Mouse (Mus musculus) kidney, postnatal 0 days (tissue): ENCODE data around the gene Ugt1a5. TPM values are rescaled to one million over a fixed set of nuclear protein-coding genes. Genes with fewer than 3 reads are reported as not detected.

ENCODE experiments used
- ATAC-seq: fragments of 200-750 bp; cut with Nextera tagmentation; replicated peaks from 2 replicates; pipeline ENCODE4 v1.8.0; 2017; ENCODE audit warnings: low read depth, moderate number of reproducible peaks, moderate TSS enrichment, moderate library complexity; ENCODE audit not compliant: low FRiP score
- DNase-seq: peaks from one replicate; pipeline ENCODE4 v3.0.0-alpha.2; 2016; ENCODE audit warnings: low spot score
- H3K27ac ChIP-seq: fragments of 300-500 bp; sonication (generic); 2 replicates; pipeline ENCODE4 v1.5.1; 2014; ENCODE audit warnings: mild to moderate bottlenecking
- H3K27me3 ChIP-seq: fragments of 300-500 bp; sonication (generic); 2 replicates; pipeline ENCODE4 v1.6.1; 2014; ENCODE audit warnings: low read length, mixed read lengths; ENCODE audit not compliant: insufficient read depth
- H3K36me3 ChIP-seq: fragments of 300-500 bp; sonication (generic); 2 replicates; pipeline ENCODE4 v1.6.1; 2014; ENCODE audit warnings: low read length, mixed read lengths; ENCODE audit not compliant: insufficient read depth
- H3K4me1 ChIP-seq: fragments of 300-500 bp; sonication (generic); replicated peaks from 2 replicates; pipeline ENCODE4 v1.6.1; 2014; ENCODE audit warnings: antibody characterized with exemption, low read length, mixed read lengths; ENCODE audit not compliant: insufficient read depth
- H3K4me2 ChIP-seq: fragments of 300-500 bp; sonication (generic); 2 replicates; pipeline ENCODE4 v1.6.1; 2014; ENCODE audit warnings: mild to moderate bottlenecking, low read length, moderate library complexity, mixed read lengths
- H3K4me3 ChIP-seq: fragments of 300-500 bp; sonication (generic); replicated peaks from 2 replicates; pipeline ENCODE4 v1.5.1; 2014; ENCODE audit warnings: low read depth, low read length
- H3K9ac ChIP-seq: fragments of 300-500 bp; sonication (generic); 2 replicates; pipeline ENCODE4 v1.6.1; 2014; ENCODE audit warnings: low read depth, low read length
- H3K9me3 ChIP-seq: fragments of 300-500 bp; sonication (generic); replicated peaks from 2 replicates; pipeline ENCODE4 v1.6.1; 2016; ENCODE audit warnings: low read length, inconsistent platforms, mixed read lengths
- CTCF ChIP-seq: IDR thresholded peaks from 2 replicates; pipeline ENCODE4 v1.5.1; 2016; ENCODE audit warnings: antibody characterized with exemption, low read depth, mild to moderate bottlenecking, moderate library complexity
- WGBS: fragments of 180-500 bp; shearing (Covaris S2); extraction: QIAGEN DNeasy Blood & Tissue Kit; methylation state at CpG from one replicate; pipeline ENCODE4 v1.1.7; 2014; 5-methylcytosine and 5-hydroxymethylcytosine counted together
- polyA plus RNA-seq: library from polyadenylated mRNA; unstranded; fragments of >200 nt; fragmentation: Nextera tagmentation; extraction: Ambion mirVana; gene quantifications from 2 replicates; pipeline ENCODE4 v1.2.1, GENCODE M21; 2015

Ugt1a5 gene
- polyA plus RNA-seq, 1 experiment from 2014 or later = not detected

DNA sequence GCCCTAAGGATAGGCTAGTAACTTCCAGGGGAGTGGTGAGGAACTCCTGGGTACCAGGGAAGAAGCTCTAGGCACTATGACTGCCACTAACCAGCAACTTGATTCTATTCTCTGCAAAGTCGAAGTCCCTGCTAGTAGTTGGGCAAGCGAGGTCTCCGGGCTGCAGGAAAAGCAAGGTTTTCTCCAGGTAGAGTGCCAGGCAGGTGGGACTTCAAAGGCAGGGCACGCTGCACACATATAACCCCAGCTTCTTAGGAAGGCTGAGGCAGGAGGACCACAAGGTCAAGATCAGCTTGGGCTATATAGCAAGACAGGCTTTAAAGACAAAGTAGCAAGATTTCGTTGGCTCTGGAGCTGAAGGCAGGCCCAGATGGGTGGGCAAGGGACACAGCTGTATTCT is 98.0 kb downstream of the Ugt1a5 start:
- no peak overlapping the region for H3K4me3 ChIP-seq
- no peaks in the 10 kb centered on the region for H3K27me3 ChIP-seq
- H3K9ac ChIP-seq = no peak overlapping the region
- H3K4me1 ChIP-seq = peaks cover 14% of the 10 kb centered on the region
- no peak for DNase-seq
- H3K27ac ChIP-seq = no peak overlapping the region
- no peak overlapping the region for H3K4me2 ChIP-seq
- ATAC-seq = no peak
- 92% methylated on average over 5 of the region's 5 CpGs for WGBS
- no peaks in the 10 kb centered on the region for H3K9me3 ChIP-seq
- peaks cover 89% of the 10 kb centered on the region for H3K36me3 ChIP-seq
- no peak for TF ChIP-seq CTCF

DNA sequence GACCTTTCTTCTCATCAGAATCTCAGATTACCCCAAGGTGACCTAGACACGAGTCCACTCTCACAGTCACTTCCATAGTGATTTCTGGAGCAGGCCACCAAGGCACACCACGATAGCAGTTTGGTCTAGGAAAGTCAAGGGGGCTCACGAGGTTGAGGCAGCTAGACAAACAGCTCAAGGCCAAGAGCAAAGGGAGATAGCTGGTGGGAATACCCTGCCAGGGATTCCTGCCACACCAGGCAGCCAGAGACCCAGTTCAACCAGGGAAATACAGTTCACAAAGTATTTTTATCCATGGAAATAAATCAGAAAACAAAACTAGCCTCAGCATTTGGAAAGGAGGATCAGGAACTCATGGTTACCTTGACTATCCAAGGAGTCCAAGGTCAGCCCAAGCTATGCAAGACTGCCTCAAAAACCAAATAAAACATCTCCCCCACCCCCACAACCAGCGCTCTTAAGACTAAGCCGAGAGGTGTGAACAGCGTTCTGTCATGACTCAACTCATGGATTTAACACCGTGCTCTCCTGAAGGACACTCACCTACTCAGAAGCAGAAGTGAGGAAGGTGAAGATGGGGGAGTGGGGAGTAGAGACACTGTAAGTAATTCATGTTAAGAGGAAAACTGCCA is 98.5 kb downstream of the Ugt1a5 start:
- 82% methylated on average over 7 of the region's 7 CpGs for WGBS
- no peak for TF ChIP-seq CTCF
- H3K9me3 ChIP-seq = no peaks in the 10 kb centered on the region
- H3K27ac ChIP-seq = no peak overlapping the region
- peaks cover 12% of the 10 kb centered on the region for H3K4me1 ChIP-seq
- DNase-seq (no peak), ATAC-seq (no peak)
- no peak overlapping the region for H3K4me2 ChIP-seq
- no peak overlapping the region for H3K4me3 ChIP-seq
- H3K36me3 ChIP-seq = peaks cover 95% of the 10 kb centered on the region
- H3K27me3 ChIP-seq = no peaks in the 10 kb centered on the region
- no peak overlapping the region for H3K9ac ChIP-seq

DNA sequence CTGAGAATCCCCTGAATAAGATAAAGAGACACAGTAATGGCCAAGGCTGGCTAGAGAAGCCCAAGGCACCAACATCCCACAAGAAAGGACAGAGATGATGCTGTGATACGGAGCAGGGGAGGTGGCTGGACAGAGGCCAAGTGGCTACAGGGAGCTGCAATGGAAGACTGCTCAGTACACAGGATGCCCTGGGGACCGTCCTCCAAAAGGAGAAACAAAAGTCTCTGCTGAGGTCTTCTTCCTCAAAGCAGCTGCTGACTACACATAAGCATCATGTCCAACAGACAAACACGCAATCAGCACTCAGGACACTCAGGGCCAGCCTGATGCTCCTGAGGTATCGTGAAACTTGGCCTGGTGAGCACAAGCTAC is 99.0 kb downstream of the Ugt1a5 start:
- peaks cover 7% of the 10 kb centered on the region; the same call in 1 of the 2 replicates for H3K4me1 ChIP-seq
- H3K9ac ChIP-seq = no peak overlapping the region
- H3K27ac ChIP-seq = no peak overlapping the region
- no peak for DNase-seq
- no peak overlapping the region for H3K4me3 ChIP-seq
- H3K27me3 ChIP-seq = no peaks in the 10 kb centered on the region
- 78% methylated on average over 4 of the region's 4 CpGs for WGBS
- peaks cover 99% of the 10 kb centered on the region for H3K36me3 ChIP-seq
- no peak for TF ChIP-seq CTCF
- no peak overlapping the region for H3K4me2 ChIP-seq
- ATAC-seq = no peak
- no peaks in the 10 kb centered on the region for H3K9me3 ChIP-seq

DNA sequence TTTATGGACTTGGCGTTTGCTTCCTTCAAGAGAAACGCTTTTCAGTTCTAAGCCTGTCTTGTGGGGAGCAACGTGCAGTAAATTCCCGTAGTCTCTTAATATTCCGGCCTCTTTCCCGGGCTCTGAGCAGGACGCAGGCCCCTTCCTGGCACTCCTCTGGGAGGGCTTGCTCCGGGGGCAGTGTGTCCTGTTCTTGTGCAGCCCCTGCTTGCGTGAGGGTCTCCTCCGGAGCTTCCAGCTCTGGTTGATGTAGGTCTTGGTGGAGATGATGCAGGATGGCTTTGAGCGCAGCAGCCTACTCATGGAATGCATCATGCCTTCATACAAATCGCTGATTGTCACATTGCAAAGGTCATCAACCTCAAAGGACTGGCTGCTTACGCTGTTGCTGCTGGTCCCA is 100.3 kb downstream of the Ugt1a5 start:
- ATAC-seq (no peak), DNase-seq (no peak)
- no peak overlapping the region for H3K4me2 ChIP-seq
- H3K4me1 ChIP-seq = 0 out of 2 replicates have a peak, but pooled peaks cover 4% of the 10 kb centered on the region
- no peaks in the 10 kb centered on the region for H3K27me3 ChIP-seq
- H3K9ac ChIP-seq = no peak overlapping the region
- H3K27ac ChIP-seq = no peak overlapping the region
- WGBS = 86% methylated on average over 13 of the region's 13 CpGs
- no peak for TF ChIP-seq CTCF
- H3K4me3 ChIP-seq = no peak overlapping the region
- peaks cover 89% of the 10 kb centered on the region for H3K36me3 ChIP-seq
- no peaks in the 10 kb centered on the region for H3K9me3 ChIP-seq

DNA sequence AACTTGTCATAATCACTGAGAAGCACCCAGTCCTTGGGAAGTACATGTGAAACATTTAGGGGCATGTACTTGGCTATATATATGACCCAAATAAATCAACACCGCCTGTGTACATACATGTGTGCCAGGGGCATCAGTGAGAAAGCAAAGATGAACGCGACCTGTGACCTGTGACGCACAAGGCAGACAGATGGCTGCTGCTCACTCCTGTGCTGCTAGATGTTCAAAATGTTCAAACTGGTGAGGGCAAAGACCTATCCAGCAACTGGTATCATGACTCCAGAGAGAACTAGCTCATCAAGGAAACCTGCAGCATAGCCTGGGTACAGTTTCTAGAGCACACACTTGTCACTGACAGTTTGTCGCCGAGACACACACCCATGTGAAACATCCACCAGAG is 101.7 kb downstream of the Ugt1a5 start:
- ATAC-seq (no peak), DNase-seq (no peak)
- peaks cover 86% of the 10 kb centered on the region for H3K36me3 ChIP-seq
- no peak overlapping the region for H3K4me3 ChIP-seq
- H3K9ac ChIP-seq = no peak overlapping the region
- H3K4me1 ChIP-seq = no peaks in the 10 kb centered on the region
- no peaks in the 10 kb centered on the region for H3K27me3 ChIP-seq
- TF ChIP-seq CTCF = no peak
- 90% methylated on average over 6 of the region's 6 CpGs for WGBS
- H3K4me2 ChIP-seq = no peak overlapping the region
- H3K9me3 ChIP-seq = no peaks in the 10 kb centered on the region
- no peak overlapping the region for H3K27ac ChIP-seq

DNA sequence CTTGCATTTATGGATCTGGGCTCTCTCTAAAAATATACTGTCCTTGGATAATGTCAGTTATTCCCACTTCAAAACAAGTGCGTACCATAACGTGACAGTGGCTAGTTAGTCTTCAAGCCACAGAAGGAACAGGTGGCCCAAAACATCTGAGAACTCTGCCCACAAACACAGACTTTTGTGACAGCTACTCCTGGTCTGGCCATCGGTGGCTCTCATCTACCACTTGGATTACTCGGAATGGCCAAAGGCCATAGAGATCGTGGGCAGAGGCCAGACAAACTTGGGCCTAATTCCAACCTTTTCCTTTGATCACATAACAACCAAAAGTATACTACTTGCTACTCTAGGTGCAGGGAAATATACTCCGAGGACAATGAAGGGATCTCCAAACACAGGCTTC is 102.3 kb downstream of the Ugt1a5 start:
- H3K4me1 ChIP-seq = no peaks in the 10 kb centered on the region
- H3K4me3 ChIP-seq = no peak overlapping the region
- H3K9me3 ChIP-seq = no peaks in the 10 kb centered on the region
- H3K27me3 ChIP-seq = no peaks in the 10 kb centered on the region
- WGBS = 85% methylated on average over 6 of the region's 6 CpGs
- no peak overlapping the region for H3K9ac ChIP-seq
- ATAC-seq (no peak), DNase-seq (no peak)
- H3K27ac ChIP-seq = no peak overlapping the region
- H3K36me3 ChIP-seq = peaks cover 85% of the 10 kb centered on the region
- TF ChIP-seq CTCF = no peak
- H3K4me2 ChIP-seq = no peak overlapping the region

Other genes with a start within 250 kb of the Ugt1a5 start
- 18.7 and 22.6 TPM in 2 replicates for gene Usp40, start 157.5 kb upstream of the Ugt1a5 start, polyA plus RNA-seq
- gene Ugt1a10, start 110.6 kb upstream of the Ugt1a5 start, polyA plus RNA-seq = 52.3 and 54.5 TPM in 2 replicates
- 8.4 and 9.3 TPM in 2 replicates for gene Ugt1a9, start 95.2 kb upstream of the Ugt1a5 start, polyA plus RNA-seq
- gene Ugt1a8, start 78.2 kb upstream of the Ugt1a5 start, polyA plus RNA-seq = 0.05 TPM in 1 of 2 replicates, not detected in the other
- 10.7 and 12.1 TPM in 2 replicates for gene Ugt1a7c, start 71.0 kb upstream of the Ugt1a5 start, polyA plus RNA-seq
- 0.55 and 0.65 TPM in 2 replicates for gene Ugt1a6b, start 62.8 kb upstream of the Ugt1a5 start, polyA plus RNA-seq
- 8.2 and 9.3 TPM in 2 replicates for gene Ugt1a6a, start 31.2 kb upstream of the Ugt1a5 start, polyA plus RNA-seq
- 176 and 217 TPM in 2 replicates for gene Ugt1a2, start 34.6 kb downstream of the Ugt1a5 start, polyA plus RNA-seq
- gene Dnajb3, start 39.8 kb downstream of the Ugt1a5 start, polyA plus RNA-seq = 11.7 and 13.6 TPM in 2 replicates
- 4.8 and 6.2 TPM in 2 replicates for gene Ugt1a1, start 45.9 kb downstream of the Ugt1a5 start, polyA plus RNA-seq
- gene Mroh2a, start 61.0 kb downstream of the Ugt1a5 start, polyA plus RNA-seq = 0.60 and 0.66 TPM in 2 replicates
- 56.3 and 62.7 TPM in 2 replicates for gene Hjurp, start 111.6 kb downstream of the Ugt1a5 start, polyA plus RNA-seq
- not detected in 2 replicates for gene Trpm8, start 111.6 kb downstream of the Ugt1a5 start, polyA plus RNA-seq
- 531 and 571 TPM in 2 replicates for gene Spp2, start 240.9 kb downstream of the Ugt1a5 start, polyA plus RNA-seq